Mouse (Mus musculus) neural tube, embryonic 12.5 days (tissue): ENCODE measurements at regions not wholly inside any gene's neighbourhood (a gene's known extent, or its start where the extent isn't known, plus 50 kb on each side); places are given as distances from the start of the nearest gene placed in this dataset.
A peak's percentile ranks its signal among the peaks of the same experiment; 100 is the strongest.

Source experiments
- ATAC-seq: fragments of 200-750 bp; cut with Nextera tagmentation; 2 replicates; pipeline ENCODE4 v1.8.0; 2017; ENCODE audit warnings: low read depth, mild to moderate bottlenecking, moderate TSS enrichment, moderate library complexity; ENCODE audit not compliant: low FRiP score
- H3K27ac ChIP-seq: fragments of 300-500 bp; sonication (generic); 2 replicates; pipeline ENCODE4 v1.5.1; 2016
- H3K27me3 ChIP-seq: fragments of 300-500 bp; sonication (generic); replicated peaks from 2 replicates; pipeline ENCODE4 v1.6.1; 2016; ENCODE audit warnings: mild to moderate bottlenecking
- H3K36me3 ChIP-seq: fragments of 300-500 bp; sonication (generic); 2 replicates; pipeline ENCODE4 v1.6.1; 2016; ENCODE audit warnings: mild to moderate bottlenecking
- H3K4me1 ChIP-seq: fragments of 300-500 bp; sonication (generic); 2 replicates; pipeline ENCODE4 v1.6.1; 2016
- H3K4me2 ChIP-seq: fragments of 300-500 bp; sonication (generic); replicated peaks from 2 replicates; pipeline ENCODE4 v1.6.1; 2016; ENCODE audit warnings: mild to moderate bottlenecking
- H3K4me3 ChIP-seq: fragments of 300-500 bp; sonication (generic); 2 replicates; pipeline ENCODE4 v1.5.1; 2016
- H3K9ac ChIP-seq: fragments of 300-500 bp; sonication (generic); 2 replicates; pipeline ENCODE4 v1.6.1; 2016; ENCODE audit warnings: mild to moderate bottlenecking
- H3K9me3 ChIP-seq: fragments of 300-500 bp; sonication (generic); 2 replicates; pipeline ENCODE4 v1.6.1; 2016; ENCODE audit warnings: mild to moderate bottlenecking
- WGBS: fragments of 180-500 bp; shearing (Covaris S2); methylation state at CpG from one replicate; pipeline ENCODE4 v1.1.7; 2016; 5-methylcytosine and 5-hydroxymethylcytosine counted together

- no peak for ATAC-seq
- no peaks in the 10 kb centered on the region for H3K36me3 ChIP-seq
- H3K27ac ChIP-seq = no peak overlapping the region; the same call in 1 of the 2 replicates
- 0 out of 2 replicates have a peak, but pooled peaks cover 7% of the 10 kb centered on the region for H3K4me1 ChIP-seq
- H3K4me2 ChIP-seq = no peak overlapping the region
- WGBS = 61% methylated on average over 15 of the region's 15 CpGs
- H3K4me3 ChIP-seq = no peak overlapping the region
- H3K9me3 ChIP-seq = no peaks in the 10 kb centered on the region
- no peak overlapping the region for H3K9ac ChIP-seq
- no peaks in the 10 kb centered on the region for H3K27me3 ChIP-seq
Observed at GRCm38 (mm10) chr2:161390954-161391690, 282.2 kb upstream of the Chd6 start.

- no peaks in the 10 kb centered on the region for H3K27me3 ChIP-seq
- H3K9me3 ChIP-seq = no peaks in the 10 kb centered on the region
- H3K9ac ChIP-seq = no peak overlapping the region
- 0 out of 2 replicates have a peak, but pooled peaks cover 7% of the 10 kb centered on the region for H3K4me1 ChIP-seq
- 85% methylated on average over 5 of the region's 5 CpGs for WGBS
- H3K27ac ChIP-seq = no peak overlapping the region
- no peak overlapping the region for H3K4me3 ChIP-seq
- ATAC-seq = no peak
- no peak overlapping the region for H3K4me2 ChIP-seq
- H3K36me3 ChIP-seq = no peaks in the 10 kb centered on the region
Observed at GRCm38 (mm10) chr2:161389318-161389835, 280.5 kb upstream of the Chd6 start.

DNA sequence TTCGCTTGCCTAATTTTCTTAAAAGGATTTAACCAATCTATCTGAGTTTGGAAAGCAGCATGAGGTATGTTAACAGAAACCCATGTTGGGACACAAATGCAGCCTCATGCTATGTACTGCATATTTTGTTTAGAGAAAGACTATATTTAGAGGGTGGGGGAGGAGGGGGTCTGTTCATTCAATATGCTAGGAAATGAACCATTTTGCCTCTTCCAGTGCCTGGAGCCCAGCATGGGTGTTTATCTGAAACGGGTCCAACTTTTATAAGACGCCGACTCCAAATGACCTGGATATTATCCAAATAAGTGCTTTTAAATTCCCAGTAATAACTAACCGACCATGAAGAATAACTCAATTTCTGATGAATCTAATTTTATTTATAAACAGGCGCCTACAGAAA, 278.2 kb upstream of the Chd6 start:
- no peak overlapping the region for H3K4me3 ChIP-seq
- no peaks in the 10 kb centered on the region for H3K9me3 ChIP-seq
- no peaks in the 10 kb centered on the region for H3K36me3 ChIP-seq
- WGBS = 90% methylated on average over 6 of the region's 6 CpGs
- H3K4me2 ChIP-seq = no peak overlapping the region
- no peak overlapping the region for H3K27ac ChIP-seq
- no peak for ATAC-seq
- H3K27me3 ChIP-seq = no peaks in the 10 kb centered on the region
- H3K9ac ChIP-seq = no peak overlapping the region
- 0 out of 2 replicates have a peak, but pooled peaks cover 7% of the 10 kb centered on the region for H3K4me1 ChIP-seq

DNA sequence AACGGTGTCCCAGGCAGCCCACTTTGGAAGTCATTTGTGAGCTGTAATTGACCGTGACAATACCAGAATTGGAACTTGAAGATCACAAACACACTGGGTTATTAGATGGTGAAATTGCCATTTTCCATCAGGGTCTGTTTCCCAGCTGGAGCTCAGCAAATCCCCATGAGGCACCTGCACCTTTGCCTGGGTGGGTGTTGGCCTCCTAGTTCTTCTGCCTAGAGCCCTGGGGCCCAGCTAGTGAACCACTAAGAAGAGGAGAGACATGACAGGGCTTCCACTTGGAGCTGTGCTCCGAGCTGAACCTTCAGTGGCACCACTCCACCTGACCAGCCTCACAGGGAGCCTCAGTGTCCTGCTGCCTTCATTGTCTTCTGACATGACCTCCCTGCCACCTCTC, 273.5 kb upstream of the Chd6 start:
- 61% methylated on average over 3 of the region's 3 CpGs for WGBS
- Histone ChIP-seq H3K27me3 (no peaks in the 10 kb centered on the region), H3K27ac (no peak overlapping the region), H3K4me2 (no peak overlapping the region), H3K9me3 (no peaks in the 10 kb centered on the region), H3K4me3 (no peak overlapping the region), H3K36me3 (no peaks in the 10 kb centered on the region), H3K4me1 (no peaks in the 10 kb centered on the region), H3K9ac (no peak overlapping the region)
- ATAC-seq = no peak

DNA sequence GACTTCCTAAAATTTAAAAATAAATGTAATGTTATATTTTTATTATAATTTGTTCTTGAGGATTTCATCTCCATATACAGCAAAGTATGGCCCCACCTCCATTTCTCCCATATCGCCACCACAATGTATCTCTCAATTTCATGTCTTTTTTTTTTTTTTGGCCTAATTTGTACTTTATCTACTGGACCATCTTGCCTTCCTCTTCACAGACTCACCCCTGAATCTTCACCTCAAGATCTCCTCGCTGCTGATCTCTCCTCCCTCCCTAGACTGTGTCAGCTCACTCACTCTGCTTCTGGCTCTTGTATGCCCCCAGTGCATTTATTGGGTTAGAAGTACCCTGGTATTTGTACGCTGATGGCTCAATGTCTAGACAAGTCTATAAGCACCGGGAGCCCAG, 269.4 kb upstream of the Chd6 start:
- WGBS = 90% methylated on average over 4 of the region's 4 CpGs
- Histone ChIP-seq H3K4me2 (no peak overlapping the region), H3K9me3 (no peaks in the 10 kb centered on the region), H3K4me3 (no peak overlapping the region), H3K27ac (no peak overlapping the region), H3K27me3 (no peaks in the 10 kb centered on the region), H3K36me3 (no peaks in the 10 kb centered on the region), H3K4me1 (no peaks in the 10 kb centered on the region), H3K9ac (no peak overlapping the region)
- ATAC-seq = no peak

DNA sequence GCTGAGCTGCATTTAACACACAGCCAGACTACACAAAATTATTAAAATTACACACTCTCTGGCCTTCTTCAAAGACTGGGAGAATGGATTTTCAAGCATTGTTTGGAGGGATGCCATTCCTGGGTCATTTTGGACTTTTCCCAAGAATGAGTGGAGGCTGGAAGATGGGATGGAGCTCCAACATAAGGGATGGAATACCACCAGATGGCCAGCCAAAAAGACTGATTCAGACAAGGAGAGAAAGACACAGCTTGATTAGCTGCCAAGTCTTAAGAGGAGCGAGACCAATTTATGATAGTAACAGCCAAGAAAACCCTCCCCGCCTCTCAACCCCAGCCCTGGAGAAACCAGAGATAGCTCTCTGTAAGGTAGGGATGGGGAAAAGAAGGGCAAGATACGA, 253.4 kb upstream of the Chd6 start:
- H3K27ac ChIP-seq = no peak overlapping the region
- H3K4me1 ChIP-seq = no peaks in the 10 kb centered on the region
- H3K4me3 ChIP-seq = no peak overlapping the region
- no peak for ATAC-seq
- no peak overlapping the region for H3K4me2 ChIP-seq
- no peak overlapping the region for H3K9ac ChIP-seq
- no peaks in the 10 kb centered on the region for H3K36me3 ChIP-seq
- 79% methylated on average over 3 of the region's 3 CpGs for WGBS
- H3K27me3 ChIP-seq = no peaks in the 10 kb centered on the region
- H3K9me3 ChIP-seq = no peaks in the 10 kb centered on the region

DNA sequence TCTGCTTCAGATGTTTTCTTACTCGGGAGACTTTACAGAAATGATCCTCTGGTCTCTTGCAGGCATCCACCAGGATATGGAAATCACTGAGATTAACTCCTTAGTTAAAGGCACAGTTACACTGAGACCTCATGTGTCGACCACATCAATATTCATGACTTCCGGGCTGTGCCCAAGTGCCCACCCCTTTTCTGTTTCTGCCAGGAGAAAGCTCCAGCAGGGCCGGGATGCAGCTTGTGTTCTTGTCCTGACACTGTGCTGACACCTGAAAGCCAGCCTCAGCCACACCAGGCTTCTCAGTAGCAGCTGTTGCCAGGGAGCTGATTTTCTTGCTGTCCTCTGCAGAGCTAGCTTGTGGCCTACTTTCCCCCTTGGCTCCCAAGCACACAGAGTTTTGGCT, 240.2 kb upstream of the Chd6 start:
- ATAC-seq = peak; percentile 72
- H3K4me3 ChIP-seq = no peak overlapping the region
- no peak overlapping the region for H3K27ac ChIP-seq
- no peaks in the 10 kb centered on the region for H3K27me3 ChIP-seq
- H3K4me1 ChIP-seq = 0 out of 2 replicates have a peak, but pooled peaks cover under 1% of the 10 kb centered on the region
- 28% methylated on average over 4 of the region's 4 CpGs for WGBS
- no peaks in the 10 kb centered on the region for H3K36me3 ChIP-seq
- H3K4me2 ChIP-seq = no peak overlapping the region
- H3K9ac ChIP-seq = no peak overlapping the region
- H3K9me3 ChIP-seq = no peaks in the 10 kb centered on the region

- Histone ChIP-seq H3K9ac (no peak overlapping the region), H3K4me1 (peaks cover 29% of the 10 kb centered on the region), H3K36me3 (no peaks in the 10 kb centered on the region), H3K9me3 (no peaks in the 10 kb centered on the region), H3K27ac (no peak overlapping the region), H3K27me3 (0 out of 2 replicates have a peak, but pooled peaks cover 4% of the 10 kb centered on the region), H3K4me3 (no peak overlapping the region), H3K4me2 (no peak overlapping the region)
- ATAC-seq = no peak
- 61% methylated on average over 2 of the region's 2 CpGs for WGBS
Observed at GRCm38 (mm10) chr2:161344018-161344417, 235.1 kb upstream of the Chd6 start.

DNA sequence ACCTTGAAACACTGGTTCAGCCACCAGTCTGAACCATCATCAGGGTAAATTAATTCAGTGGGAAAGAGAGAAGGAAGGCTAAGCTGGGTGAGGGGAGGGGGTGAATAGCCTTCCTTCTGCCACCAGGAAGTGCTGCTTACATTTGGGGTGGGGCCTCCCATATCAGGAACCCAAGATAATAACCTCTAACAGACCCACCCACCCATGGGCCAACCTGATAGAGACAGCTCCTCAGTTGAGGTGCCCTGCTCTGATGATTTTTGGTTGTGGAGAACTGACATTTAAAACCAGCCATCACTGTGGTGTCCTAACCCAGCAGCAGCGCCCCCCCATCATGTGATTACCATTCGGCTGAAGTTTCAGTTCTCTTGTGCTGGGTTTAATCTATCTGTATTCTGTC, 233.8 kb upstream of the Chd6 start:
- Histone ChIP-seq H3K4me1 (peaks cover 32% of the 10 kb centered on the region), H3K9me3 (no peaks in the 10 kb centered on the region), H3K4me2 (no peak overlapping the region), H3K9ac (no peak overlapping the region), H3K4me3 (no peak overlapping the region), H3K27me3 (0 out of 2 replicates have a peak, but pooled peaks cover 4% of the 10 kb centered on the region), H3K27ac (no peak overlapping the region), H3K36me3 (no peaks in the 10 kb centered on the region)
- no peak for ATAC-seq
- 87% methylated on average over 2 of the region's 2 CpGs for WGBS

DNA sequence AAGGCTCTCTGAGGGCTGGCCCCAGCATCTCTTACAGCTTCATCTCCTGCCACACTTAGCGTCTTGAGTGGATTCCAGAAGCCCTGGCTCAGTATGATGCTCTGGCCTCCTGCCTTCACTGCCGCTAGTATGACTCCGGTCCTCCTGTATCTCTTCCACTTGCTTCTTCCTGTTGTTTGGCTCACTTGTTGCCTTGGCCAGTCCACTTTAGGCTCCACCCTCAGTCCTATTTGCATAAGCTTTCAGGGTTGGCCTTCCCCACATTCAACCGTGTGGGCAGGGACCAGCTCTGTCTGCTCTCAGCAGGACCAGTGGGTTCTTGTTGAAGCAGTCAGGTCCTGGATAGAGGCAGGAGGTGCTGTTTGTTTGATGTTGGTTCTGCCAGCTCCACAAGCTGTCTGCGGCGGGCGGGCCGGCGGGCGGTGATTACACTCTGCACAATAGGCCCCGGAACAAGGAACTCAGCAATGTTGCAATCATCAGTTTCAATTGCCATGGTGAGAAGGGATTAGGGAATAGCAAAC, 232.6 kb upstream of the Chd6 start:
- H3K36me3 ChIP-seq = no peaks in the 10 kb centered on the region
- no peak overlapping the region for H3K27ac ChIP-seq
- no peaks in the 10 kb centered on the region for H3K9me3 ChIP-seq
- no peak overlapping the region for H3K9ac ChIP-seq
- H3K4me1 ChIP-seq = peaks cover 32% of the 10 kb centered on the region
- H3K27me3 ChIP-seq = 0 out of 2 replicates have a peak, but pooled peaks cover 4% of the 10 kb centered on the region
- H3K4me3 ChIP-seq = 0 out of 2 replicates have a peak overlapping the region, but pooled peaks have one; percentile 2
- ATAC-seq = peak; percentile 37
- peak overlapping the region; percentile 47 for H3K4me2 ChIP-seq
- under 1% methylated on average over 11 of the region's 11 CpGs for WGBS

- no peak overlapping the region for H3K4me2 ChIP-seq
- no peak overlapping the region for H3K4me3 ChIP-seq
- no peak overlapping the region for H3K27ac ChIP-seq
- H3K36me3 ChIP-seq = no peaks in the 10 kb centered on the region
- no peak for ATAC-seq
- peaks cover 32% of the 10 kb centered on the region for H3K4me1 ChIP-seq
- no peaks in the 10 kb centered on the region for H3K9me3 ChIP-seq
- 78% methylated on average over 9 of the region's 9 CpGs for WGBS
- H3K9ac ChIP-seq = no peak overlapping the region
- H3K27me3 ChIP-seq = 0 out of 2 replicates have a peak, but pooled peaks cover 4% of the 10 kb centered on the region
Observed at GRCm38 (mm10) chr2:161340291-161340690, 231.4 kb upstream of the Chd6 start.

GRCm38 (mm10) chr2:161339327-161340001, 230.6 kb upstream of the Chd6 start:
- WGBS = 6% methylated on average over 14 of the region's 14 CpGs
- Histone ChIP-seq H3K4me2 (peak overlapping the region; percentile 38), H3K4me1 (peaks cover 32% of the 10 kb centered on the region)

More at GRCm38 (mm10) chr2:161339327-161340001, 230.6 kb upstream of the Chd6 start:
- ATAC-seq = peak; percentile 78
- peak overlapping the region; percentile 32 for H3K27ac ChIP-seq
- no peak overlapping the region for H3K4me3 ChIP-seq
- H3K36me3 ChIP-seq = no peaks in the 10 kb centered on the region
- no peak overlapping the region for H3K9ac ChIP-seq
- H3K9me3 ChIP-seq = no peaks in the 10 kb centered on the region
- H3K27me3 ChIP-seq = 0 out of 2 replicates have a peak, but pooled peaks cover 4% of the 10 kb centered on the region
